Mouse (Mus musculus): ENCODE measurements at regions not wholly inside any gene's neighbourhood (a gene's known extent, or its start where the extent isn't known, plus 50 kb on each side); places are given as distances from the start of the nearest gene placed in this dataset.

- no peak for DNase-seq (ENCODE audit: low spot score)
- intact Hi-C loops (cut with DNase I) = no loop called here
These were observed 138.3 kb upstream of the 1600014C23Rik start for GRCm38 (mm10) chr17:45871666-45872653.

- DNase-seq (ENCODE audit: low spot score) = no peak
- intact Hi-C loops (cut with DNase I) = no loop called here
These were observed 137.4 kb upstream of the 1600014C23Rik start for GRCm38 (mm10) chr17:45871067-45871466.

GRCm38 (mm10) chr17:45869014-45869968 lies 135.6 kb upstream of the 1600014C23Rik start:
- no peak for DNase-seq (ENCODE audit: low spot score)
- intact Hi-C loops (cut with DNase I) = no loop called here

DNA sequence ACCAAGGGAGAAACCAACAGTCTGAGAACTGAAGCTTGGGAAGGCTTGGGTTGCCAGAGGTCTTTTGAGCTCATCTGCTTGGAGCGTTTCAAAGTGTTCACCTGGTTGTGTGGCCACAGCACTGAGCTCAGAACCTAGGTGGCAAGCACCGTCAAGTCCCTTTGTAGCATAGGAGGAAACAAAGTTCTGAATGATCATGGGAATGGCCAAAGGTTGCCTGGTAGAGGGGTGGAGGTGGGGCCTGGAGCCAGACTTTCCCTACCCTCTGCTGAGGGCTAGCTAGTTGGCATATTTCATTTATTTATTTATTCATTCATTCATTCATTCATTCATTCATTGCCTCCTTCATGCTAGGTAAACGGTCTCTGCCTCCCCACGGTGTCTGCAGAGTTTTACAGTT lies 134.9 kb upstream of the 1600014C23Rik start:
- intact Hi-C loops (cut with DNase I) = no loop called here
- no peak for DNase-seq (ENCODE audit: low spot score)

DNA sequence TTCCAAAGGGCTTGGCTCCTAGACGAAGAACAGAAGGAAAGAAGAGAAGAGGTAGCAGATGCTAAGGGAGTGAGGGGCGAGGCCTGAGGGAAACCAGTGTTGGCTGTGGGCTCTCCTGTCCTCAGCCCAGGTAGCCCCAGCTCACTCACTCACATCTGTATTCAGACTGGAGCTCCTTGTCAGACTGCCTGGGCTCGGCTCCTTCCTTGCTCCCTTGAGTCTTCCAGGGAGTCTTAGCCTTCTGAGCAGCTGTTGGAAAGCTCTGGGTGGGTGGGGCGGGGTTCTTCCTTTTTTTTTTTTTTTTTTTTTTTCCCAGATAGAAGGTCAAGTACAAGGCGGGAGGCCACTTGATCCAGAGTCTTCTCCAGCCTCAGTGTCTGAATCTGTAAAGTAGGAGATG lies 134.1 kb upstream of the 1600014C23Rik start:
- DNase-seq (ENCODE audit: low spot score) = no peak
- intact Hi-C loops (cut with DNase I) = no loop called here

DNA sequence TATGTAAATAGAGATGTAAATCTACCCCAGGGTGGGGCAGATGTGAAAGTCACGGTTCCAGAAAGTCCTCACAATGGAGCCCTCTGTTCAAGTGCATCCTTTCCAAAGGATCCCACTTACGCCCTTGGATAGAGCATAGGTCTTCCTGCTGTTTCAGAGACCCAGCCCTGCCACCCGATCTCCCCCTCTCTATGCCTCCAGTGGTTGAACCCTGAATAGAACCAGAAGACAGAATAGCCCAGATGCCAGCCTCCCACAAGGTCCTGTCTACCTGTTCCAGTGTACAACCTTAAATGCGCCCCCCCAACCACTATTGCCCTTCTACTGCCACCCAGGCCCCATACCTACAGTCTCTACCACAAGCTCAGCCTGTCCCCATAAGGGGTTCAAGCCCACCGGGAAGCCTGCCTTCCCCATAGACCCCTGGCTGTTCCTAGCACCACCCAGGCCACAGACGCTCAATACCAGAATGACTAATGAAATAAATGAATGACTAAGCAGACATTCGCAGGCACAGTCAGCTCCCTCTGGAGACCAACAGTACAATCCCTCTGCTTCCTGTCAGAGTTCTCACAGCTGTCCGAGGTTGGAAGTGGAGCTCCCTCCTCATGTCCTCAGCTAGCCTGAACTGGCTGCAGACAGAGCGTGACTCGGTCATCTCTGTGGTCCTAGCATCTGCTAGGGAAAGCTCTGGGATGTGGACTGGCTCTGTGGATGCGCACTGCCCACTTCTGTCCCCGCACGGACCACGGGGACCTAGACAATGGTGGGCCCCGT lies 133.4 kb upstream of the 1600014C23Rik start:
- DNase-seq (ENCODE audit: low spot score) = peak; percentile 64
- intact Hi-C loops (cut with DNase I) = no loop called here

DNA sequence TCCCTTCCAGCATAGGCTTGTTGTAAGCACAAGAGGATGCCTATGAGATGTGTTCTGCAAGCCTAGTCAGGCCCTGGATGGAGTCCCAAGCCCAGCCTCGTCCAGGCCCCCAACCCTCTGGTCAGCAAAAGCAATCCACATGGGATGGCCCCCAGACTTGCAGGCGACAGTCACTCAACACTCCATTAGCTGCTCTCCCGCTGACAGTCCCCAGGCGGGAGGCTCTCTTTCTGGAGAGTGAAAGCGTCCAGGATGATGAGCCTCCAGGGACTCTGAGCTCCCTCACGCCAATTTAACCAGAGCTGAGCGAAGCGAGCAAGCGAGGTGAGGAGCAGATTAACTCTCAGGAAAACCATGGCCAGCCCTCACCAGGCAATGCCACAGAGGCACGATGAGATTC lies 132.7 kb upstream of the 1600014C23Rik start:
- intact Hi-C loops (cut with DNase I) = no loop called here

GRCm38 (mm10) chr17:45865944-45866343 lies 132.3 kb upstream of the 1600014C23Rik start:
- intact Hi-C loops (cut with DNase I) = no loop called here
- no peak for DNase-seq (ENCODE audit: low spot score)

More for the DNA sequence above, 132.7 kb upstream of the 1600014C23Rik start:
- DNase-seq (ENCODE audit: low spot score) = peak; percentile 55

DNA sequence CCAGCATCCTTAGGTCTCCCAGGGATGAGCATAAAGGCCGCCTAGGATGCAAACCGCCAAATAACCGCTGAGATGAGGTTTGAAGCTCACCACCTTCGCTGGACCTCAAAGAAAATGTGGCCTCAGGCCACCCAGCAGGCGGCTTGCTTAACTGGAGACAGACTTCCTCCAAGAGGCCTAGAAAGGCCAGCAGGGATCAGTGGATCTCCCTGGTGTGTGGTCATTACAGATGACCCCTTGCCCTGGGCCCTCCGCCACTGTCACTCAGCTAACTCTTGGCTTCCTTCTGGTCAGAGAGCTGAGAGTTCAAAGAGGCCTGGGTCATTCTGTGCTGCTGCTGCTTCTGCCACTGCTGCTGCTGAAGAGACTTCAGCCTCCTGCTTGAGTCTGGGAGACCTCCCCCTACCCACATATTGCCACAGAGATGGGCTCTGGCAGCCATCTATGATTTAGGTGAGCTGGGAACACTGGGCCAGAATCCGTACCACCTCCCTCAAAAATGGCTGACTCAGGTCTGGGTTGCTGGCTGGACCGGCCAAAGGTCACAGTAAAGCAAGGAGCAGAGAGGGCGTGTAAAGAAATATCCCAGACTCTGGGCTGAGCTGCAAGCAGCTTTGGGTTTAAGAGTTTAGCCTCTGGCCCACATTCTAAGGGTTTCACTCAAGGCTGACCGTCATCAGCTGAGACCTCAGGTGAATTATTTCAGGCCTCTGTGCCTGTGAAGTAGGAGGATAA lies 130.0 kb upstream of the 1600014C23Rik start:
- intact Hi-C loops (cut with DNase I) = no loop called here
- DNase-seq (ENCODE audit: low spot score) = no peak

DNA sequence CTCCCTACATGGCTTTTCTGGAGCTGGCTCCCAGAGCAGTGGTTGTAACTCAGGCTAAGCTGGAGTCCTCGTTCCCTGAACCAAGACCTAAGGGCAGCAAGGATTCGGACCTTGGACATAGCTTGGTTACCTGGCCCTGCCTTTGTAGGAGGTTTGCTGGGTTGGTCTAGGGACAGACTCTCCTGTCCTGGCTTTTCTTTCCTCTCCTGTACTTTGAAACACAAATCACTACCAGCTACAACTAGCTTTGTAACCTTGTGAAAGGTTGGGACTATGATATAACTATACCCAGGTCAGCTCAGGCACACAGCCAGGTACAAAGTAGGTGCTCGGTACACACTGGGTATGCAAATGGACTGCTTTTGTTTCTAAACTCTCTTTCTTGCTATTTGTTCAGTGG lies 129.4 kb upstream of the 1600014C23Rik start:
- intact Hi-C loops (cut with DNase I) = no loop called here

GRCm38 (mm10) chr17:45859441-45859840 lies 125.8 kb upstream of the 1600014C23Rik start:
- no peak for DNase-seq (ENCODE audit: low spot score)
- intact Hi-C loops (cut with DNase I) = no loop called here

More for the DNA sequence above, 129.4 kb upstream of the 1600014C23Rik start:
- DNase-seq (ENCODE audit: low spot score) = no peak

GRCm38 (mm10) chr17:45853931-45854653 lies 120.4 kb upstream of the 1600014C23Rik start:
- intact Hi-C loops (cut with DNase I) = no loop called here
- DNase-seq (ENCODE audit: low spot score) = no peak

DNA sequence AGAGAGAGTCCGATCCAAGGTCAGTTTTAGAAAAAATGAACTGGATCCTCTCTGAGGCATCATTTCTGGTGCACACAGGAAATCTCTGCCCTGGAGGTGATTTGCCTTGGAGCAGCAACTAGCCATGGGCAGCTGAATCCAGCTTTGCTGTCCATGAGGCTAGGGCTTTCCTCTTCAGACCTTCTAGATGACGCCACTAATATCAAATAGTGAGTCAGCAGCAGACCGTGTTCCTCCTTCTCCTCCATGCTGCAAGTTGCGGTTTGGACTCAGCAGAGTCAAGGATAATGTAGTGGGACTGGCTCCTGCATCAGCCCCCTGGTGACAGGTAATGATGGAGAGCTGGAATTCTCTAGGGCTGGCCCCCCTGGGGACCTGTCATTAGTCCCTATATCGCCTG lies 118.8 kb upstream of the 1600014C23Rik start:
- DNase-seq (ENCODE audit: low spot score) = no peak
- intact Hi-C loops (cut with DNase I) = no loop called here

- no peak for DNase-seq (ENCODE audit: low spot score)
- intact Hi-C loops (cut with DNase I) = loop anchor here (2.0 kb wide), 1 partner anchor 33 kb away; no protein-coding TSS in a partner anchor
These were observed 118.2 kb upstream of the 1600014C23Rik start for GRCm38 (mm10) chr17:45851723-45852396.

GRCm38 (mm10) chr17:45850976-45851375 lies 117.3 kb upstream of the 1600014C23Rik start:
- intact Hi-C loops (cut with DNase I) = loop anchor here (2.0 kb wide), 1 partner anchor 34 kb away; no protein-coding TSS in a partner anchor
- no peak for DNase-seq (ENCODE audit: low spot score)

DNA sequence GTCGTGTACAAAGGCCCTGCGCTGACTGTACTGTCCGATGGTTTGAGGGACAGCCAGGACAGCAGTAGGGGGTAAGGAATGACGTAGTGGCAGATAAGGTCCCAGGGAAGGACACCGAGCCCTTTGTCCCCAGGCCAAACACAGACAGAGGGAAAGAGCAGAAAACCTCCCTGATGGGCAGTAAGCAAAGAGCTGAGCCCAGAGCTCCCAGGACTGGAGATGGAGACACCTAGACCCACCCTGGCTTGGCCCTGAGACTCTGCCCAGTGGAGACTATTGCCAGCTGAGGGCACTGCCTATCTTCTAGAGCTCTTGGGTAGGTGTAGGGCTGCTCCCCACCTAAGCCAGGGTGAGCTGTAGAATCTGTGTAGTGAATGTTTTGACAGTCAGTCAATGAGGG lies 116.5 kb upstream of the 1600014C23Rik start:
- no peak for DNase-seq (ENCODE audit: low spot score)
- intact Hi-C loops (cut with DNase I) = loop anchor here (2.0 kb wide), 1 partner anchor 35 kb away; no protein-coding TSS in a partner anchor

DNA sequence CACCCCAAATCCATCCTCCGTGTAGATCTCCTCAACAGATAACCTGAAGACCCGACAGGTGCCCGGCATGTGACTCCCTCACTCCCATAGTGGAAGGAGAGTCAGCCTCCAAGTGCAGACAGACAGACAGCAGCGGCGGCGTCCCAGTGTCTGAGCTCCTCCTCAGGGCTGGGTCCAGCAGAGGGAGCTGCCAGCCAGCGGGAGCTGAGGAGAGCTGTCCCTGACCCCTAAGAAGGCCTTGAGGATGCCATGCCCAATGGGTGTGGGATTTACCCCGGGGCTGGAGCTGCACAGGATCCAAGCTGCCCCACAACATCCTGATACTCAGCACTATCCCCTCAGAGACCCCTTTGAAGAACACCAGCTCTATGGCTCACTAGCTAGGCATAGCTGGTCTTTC lies 115.0 kb upstream of the 1600014C23Rik start:
- intact Hi-C loops (cut with DNase I) = loop anchor here (1.0 to 10.0 kb wide), 3 partner anchors 114 to 284 kb away; partner anchors contain the start of genes 1600014C23Rik and Vegfa

More for the DNA sequence above, 115.0 kb upstream of the 1600014C23Rik start:
- DNase-seq (ENCODE audit: low spot score) = peak; percentile 42
